Mouse (Mus musculus) CD4-positive, CD25-positive, alpha-beta regulatory T cell, adult 2 months (primary cell): ENCODE measurements around the gene Pex11a.

Experiments
- DNase-seq: peaks from one replicate; pipeline ENCODE4 v3.0.0-alpha.2; 2012; ENCODE audit warnings: low read depth, low spot score

The Pex11a gene

GRCm38 (mm10) chr7:79738913-79739312, 4.0 kb downstream of the Pex11a start:
- DNase-seq = no peak

- DNase-seq = no peak
These were observed 6.4 kb downstream of the Pex11a start for GRCm38 (mm10) chr7:79736511-79736910.

GRCm38 (mm10) chr7:79734563-79734962, 8.4 kb downstream of the Pex11a start:
- DNase-seq = no peak

- no peak for DNase-seq
These were observed 10.3 kb downstream of the Pex11a start, which contains the start of gene Plin1 for GRCm38 (mm10) chr7:79732622-79733021. Plin1 (minus strand) TSS chr7:79732903.

- DNase-seq = no peak
These were observed 11.5 kb downstream of the Pex11a start for GRCm38 (mm10) chr7:79731438-79731837.

GRCm38 (mm10) chr7:79729743-79730370, 13.1 kb downstream of the Pex11a start:
- peak; percentile 56 for DNase-seq

- peak; percentile 84 for DNase-seq
These were observed 13.8 kb downstream of the Pex11a start for GRCm38 (mm10) chr7:79729169-79729568.

- DNase-seq = peak; percentile 83
These were observed 14.7 kb downstream of the Pex11a start for GRCm38 (mm10) chr7:79728219-79728618.

- peak; percentile 80 for DNase-seq
These were observed 15.8 kb downstream of the Pex11a start for GRCm38 (mm10) chr7:79727091-79727490.

- peak; percentile 80 for DNase-seq
These were observed 21.4 kb downstream of the Pex11a start for GRCm38 (mm10) chr7:79721386-79721977.

GRCm38 (mm10) chr7:79715187-79715981, 27.5 kb downstream of the Pex11a start, which contains the start of gene Kif7:
Kif7 (minus strand) TSS chr7:79715720.
- DNase-seq = peak; percentile 83

GRCm38 (mm10) chr7:79710831-79711230, 32.1 kb downstream of the Pex11a start:
- no peak for DNase-seq

GRCm38 (mm10) chr7:79710130-79710607, 32.8 kb downstream of the Pex11a start:
- DNase-seq = peak; percentile 30

GRCm38 (mm10) chr7:79705210-79705609, 37.7 kb downstream of the Pex11a start:
- no peak for DNase-seq

GRCm38 (mm10) chr7:79702755-79703154, 40.2 kb downstream of the Pex11a start:
- no peak for DNase-seq

- no peak for DNase-seq
These were observed 46.4 kb downstream of the Pex11a start for GRCm38 (mm10) chr7:79696495-79696894.
